Mouse (Mus musculus) 3T3-L1 (cell line): ENCODE measurements around the gene Gpc3.
"Not testable (repeated sequence)": the region's sequence is repeated elsewhere in the genome, so short reads cannot be mapped to it uniquely, and the experiment has no call there.

Source experiments
- DNase-seq: peaks from one replicate; pipeline ENCODE4 v3.0.0-alpha.2; 2015; ENCODE audit warnings: low read depth, low spot score

The Gpc3 gene

GRCm38 (mm10) chrX:52412936-52413335 is 200.8 kb downstream of the Gpc3 start:
- DNase-seq = no peak

- DNase-seq = no peak
These were observed 212.6 kb downstream of the Gpc3 start for GRCm38 (mm10) chrX:52401188-52401587.

- DNase-seq = peak; percentile 43
These were observed 238.6 kb downstream of the Gpc3 start for GRCm38 (mm10) chrX:52375129-52375528.

- DNase-seq = no peak
These were observed 239.5 kb downstream of the Gpc3 start for GRCm38 (mm10) chrX:52374209-52374608.

GRCm38 (mm10) chrX:52372436-52372835 is 241.3 kb downstream of the Gpc3 start:
- no peak for DNase-seq

GRCm38 (mm10) chrX:52369938-52370758 is 243.6 kb downstream of the Gpc3 start:
- peak; percentile 65 for DNase-seq

GRCm38 (mm10) chrX:52369304-52369937 is 244.3 kb downstream of the Gpc3 start:
- DNase-seq = peak; percentile 12

GRCm38 (mm10) chrX:52366826-52367225 is 246.9 kb downstream of the Gpc3 start:
- DNase-seq = no peak

- DNase-seq = no peak
These were observed 248.0 kb downstream of the Gpc3 start for GRCm38 (mm10) chrX:52365790-52366189.

- DNase-seq = no peak
These were observed 251.3 kb downstream of the Gpc3 start for GRCm38 (mm10) chrX:52362241-52363011.

GRCm38 (mm10) chrX:52352981-52353380 is 260.8 kb downstream of the Gpc3 start:
- no peak for DNase-seq

- not testable (repeated sequence) for DNase-seq
These were observed 263.1 kb downstream of the Gpc3 start for GRCm38 (mm10) chrX:52350631-52351030.

- no peak for DNase-seq
These were observed 265.0 kb downstream of the Gpc3 start for GRCm38 (mm10) chrX:52348773-52349172.

GRCm38 (mm10) chrX:52344018-52344417 is 269.7 kb downstream of the Gpc3 start:
- no peak for DNase-seq

GRCm38 (mm10) chrX:52340251-52340650 is 273.5 kb downstream of the Gpc3 start:
- no peak for DNase-seq

GRCm38 (mm10) chrX:52321791-52322190 is 292.0 kb downstream of the Gpc3 start:
- no peak for DNase-seq

- DNase-seq = peak; percentile 72
These were observed 293.1 kb downstream of the Gpc3 start for GRCm38 (mm10) chrX:52320653-52321052.

- peak; percentile 35 for DNase-seq
These were observed 302.8 kb downstream of the Gpc3 start for GRCm38 (mm10) chrX:52310976-52311375.

GRCm38 (mm10) chrX:52305226-52305625 is 308.5 kb downstream of the Gpc3 start:
- DNase-seq = no peak

GRCm38 (mm10) chrX:52288792-52289191 is 325.0 kb downstream of the Gpc3 start:
- DNase-seq = no peak

- DNase-seq = no peak
These were observed 325.8 kb downstream of the Gpc3 start for GRCm38 (mm10) chrX:52287944-52288343.

- no peak for DNase-seq
These were observed 331.7 kb downstream of the Gpc3 start for GRCm38 (mm10) chrX:52282070-52282469.
